Mouse (Mus musculus) C2C12 (cell line): Measurements from ENCODE around the gene Uts2r. TPM values are rescaled to one million over a fixed set of nuclear protein-coding genes. Genes with fewer than 3 reads are reported as not detected.

Experiments
- H3K27me3 ChIP-seq: one replicate; pipeline ENCODE4 v1.6.1; 2011; ENCODE audit not compliant: control insufficient read depth, insufficient read depth, insufficient read length
- H3K36me3 ChIP-seq: one replicate; pipeline ENCODE4 v1.6.1; 2011; ENCODE audit not compliant: control insufficient read depth, insufficient read depth
- H3K4me3 ChIP-seq: one replicate; pipeline ENCODE4 v1.5.1; 2011; ENCODE audit warnings: mild to moderate bottlenecking, control low read depth; ENCODE audit not compliant: poor library complexity, insufficient read depth, severe bottlenecking
- H3K79me2 ChIP-seq: one replicate; pipeline ENCODE4 v1.6.1; 2011; ENCODE audit not compliant: control insufficient read depth, insufficient read depth
- H3K79me3 ChIP-seq: one replicate; pipeline ENCODE4 v1.6.1; 2011; ENCODE audit warnings: low read depth, control low read depth
- H3ac ChIP-seq: one replicate; pipeline ENCODE3; 2011; ENCODE audit warnings: low read depth; ENCODE audit not compliant: control insufficient read depth, insufficient read length
- CEBPB ChIP-seq: IDR thresholded peaks from one replicate; pipeline ENCODE4 v1.6.1; 2011; ENCODE audit warnings: low read depth, mild to moderate bottlenecking, control low read depth, moderate library complexity
- CTCF ChIP-seq: IDR thresholded peaks from one replicate; pipeline ENCODE4 v1.5.1; 2011; ENCODE audit not compliant: control insufficient read depth, insufficient read depth, insufficient read length
- FOSL1 ChIP-seq: IDR thresholded peaks from one replicate; pipeline ENCODE4 v1.8.0; 2011; ENCODE audit warnings: mild to moderate bottlenecking, low read length; ENCODE audit not compliant: poor library complexity, insufficient read depth, severe bottlenecking
- MAX ChIP-seq: IDR thresholded peaks from one replicate; pipeline ENCODE4 v1.6.1; 2011; ENCODE audit warnings: mild to moderate bottlenecking, control low read depth
- MYOD1 ChIP-seq: IDR thresholded peaks from one replicate; pipeline ENCODE4 v1.6.1; 2011; ENCODE audit warnings: low read depth; ENCODE audit not compliant: control insufficient read depth, insufficient read length
- MYOG ChIP-seq: IDR thresholded peaks from one replicate; pipeline ENCODE4 v1.6.1; 2011; ENCODE audit not compliant: control insufficient read depth, insufficient read length; ENCODE audit errors: extremely low read depth
- USF1 ChIP-seq: IDR thresholded peaks from one replicate; pipeline ENCODE4 v1.6.1; 2011; ENCODE audit warnings: low read depth, mild to moderate bottlenecking, control low read depth, moderate library complexity
- polyA plus RNA-seq: library from polyadenylated mRNA; unstranded; fragments of >200 nt; fragmentation: generic; extraction: Trizol; gene quantifications from one replicate; pipeline ENCODE4 v1.2.1, GENCODE M21; 2012; ENCODE audit warnings: missing spikeins

Gene Uts2r
- polyA plus RNA-seq, 1 experiment, result not detected

DNA sequence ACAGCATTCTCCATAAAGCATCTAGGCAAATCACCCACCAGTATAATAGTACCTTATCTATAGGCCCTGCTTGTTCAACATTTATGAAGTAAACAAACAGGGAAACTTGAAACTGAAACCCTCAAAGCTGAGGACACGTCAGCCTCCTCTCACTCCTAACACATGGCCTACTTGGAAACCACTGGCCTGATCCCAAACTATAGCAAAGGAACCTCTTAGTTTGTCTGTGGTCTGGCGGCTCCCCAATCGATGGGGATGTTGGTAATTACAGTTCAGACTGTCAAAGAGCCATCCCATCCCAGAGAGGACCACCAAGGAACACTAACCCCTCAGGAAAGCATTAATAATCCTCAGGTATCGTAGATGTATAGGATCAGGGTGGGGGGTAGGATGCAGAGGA, 39.8 kb downstream of the Uts2r start:
- H3K79me3 ChIP-seq, result no peaks in the 10 kb centered on the region
- no peaks in the 10 kb centered on the region for H3K36me3 ChIP-seq
- no peak overlapping the region for H3K4me3 ChIP-seq
- H3K79me2 ChIP-seq, result no peaks in the 10 kb centered on the region
- H3ac ChIP-seq, result no peak overlapping the region
- no peaks in the 10 kb centered on the region for H3K27me3 ChIP-seq
- TF ChIP-seq FOSL1 (no peak), MYOD1 (no peak), MYOG (no peak), MAX (no peak), CEBPB (no peak), CTCF (no peak), USF1 (no peak)

- TF ChIP-seq USF1 (no peak), MAX (no peak), MYOD1 (no peak), CEBPB (no peak), CTCF (no peak), FOSL1 (no peak), MYOG (no peak)
- no peaks in the 10 kb centered on the region for H3K79me2 ChIP-seq
- no peak overlapping the region for H3ac ChIP-seq
- H3K79me3 ChIP-seq, result no peaks in the 10 kb centered on the region
- H3K27me3 ChIP-seq, result no peaks in the 10 kb centered on the region
- H3K4me3 ChIP-seq, result no peak overlapping the region
- H3K36me3 ChIP-seq, result no peaks in the 10 kb centered on the region
Observed at GRCm38 (mm10) chr11:121200781-121201180, 40.7 kb downstream of the Uts2r start.

DNA sequence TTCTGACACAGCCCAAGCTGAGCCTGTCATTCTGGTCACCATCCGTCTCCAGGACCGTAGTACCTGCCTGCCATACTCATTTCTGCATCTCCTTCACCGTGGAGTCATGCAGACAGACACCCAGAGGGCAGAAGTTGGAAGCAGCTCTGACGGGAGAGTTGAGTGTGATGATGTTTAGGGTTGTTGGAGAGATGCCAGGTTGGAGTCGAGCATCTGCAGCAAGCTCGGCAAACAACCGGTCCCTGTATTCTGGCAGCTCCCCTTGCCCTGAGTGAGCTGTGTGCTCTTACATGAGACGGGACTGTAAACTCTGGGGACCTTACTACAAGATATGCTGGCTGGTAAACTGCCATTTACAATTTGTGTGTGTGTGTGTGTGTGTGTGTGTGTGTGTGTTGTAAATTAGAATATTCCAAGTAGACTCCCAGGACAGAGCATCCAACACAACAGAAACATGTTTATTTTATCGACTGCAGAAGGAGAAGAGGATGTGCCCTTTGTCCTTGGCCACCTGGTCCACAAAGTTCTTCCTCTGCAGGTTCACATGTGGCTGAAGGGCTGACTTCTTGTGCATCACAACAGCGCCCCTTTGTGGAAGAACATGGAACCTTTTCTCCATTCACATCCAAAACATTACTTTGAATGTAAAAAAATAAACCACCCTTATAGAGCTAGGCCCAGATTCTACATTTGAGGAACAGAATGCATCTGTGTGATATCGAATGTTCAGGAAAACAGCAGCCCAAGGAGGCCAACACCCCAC, 41.5 kb downstream of the Uts2r start:
- H3K79me3 ChIP-seq, result no peaks in the 10 kb centered on the region
- no peak overlapping the region for H3K4me3 ChIP-seq
- no peaks in the 10 kb centered on the region for H3K79me2 ChIP-seq
- no peaks in the 10 kb centered on the region for H3K27me3 ChIP-seq
- H3ac ChIP-seq, result no peak overlapping the region
- TF ChIP-seq USF1, result no peak
- no peak for TF ChIP-seq CTCF
- TF ChIP-seq CEBPB, result no peak
- TF ChIP-seq FOSL1, result no peak
- TF ChIP-seq MYOD1, result no peak
- no peak for TF ChIP-seq MAX
- no peak for TF ChIP-seq MYOG
- no peaks in the 10 kb centered on the region for H3K36me3 ChIP-seq

GRCm38 (mm10) chr11:121203859-121204160, 43.7 kb downstream of the Uts2r start:
- H3K4me3 ChIP-seq, result peak overlapping the region; percentile 68
- H3K36me3 ChIP-seq, result peaks cover 7% of the 10 kb centered on the region
- H3K79me3 ChIP-seq, result no peaks in the 10 kb centered on the region
- no peak overlapping the region for H3ac ChIP-seq
- H3K27me3 ChIP-seq, result no peaks in the 10 kb centered on the region
- H3K79me2 ChIP-seq, result no peaks in the 10 kb centered on the region
- TF ChIP-seq MYOG, result no peak
- no peak for TF ChIP-seq CTCF
- TF ChIP-seq MAX, result peak; percentile 34
- TF ChIP-seq USF1, result peak; percentile 88
- TF ChIP-seq CEBPB, result no peak

DNA sequence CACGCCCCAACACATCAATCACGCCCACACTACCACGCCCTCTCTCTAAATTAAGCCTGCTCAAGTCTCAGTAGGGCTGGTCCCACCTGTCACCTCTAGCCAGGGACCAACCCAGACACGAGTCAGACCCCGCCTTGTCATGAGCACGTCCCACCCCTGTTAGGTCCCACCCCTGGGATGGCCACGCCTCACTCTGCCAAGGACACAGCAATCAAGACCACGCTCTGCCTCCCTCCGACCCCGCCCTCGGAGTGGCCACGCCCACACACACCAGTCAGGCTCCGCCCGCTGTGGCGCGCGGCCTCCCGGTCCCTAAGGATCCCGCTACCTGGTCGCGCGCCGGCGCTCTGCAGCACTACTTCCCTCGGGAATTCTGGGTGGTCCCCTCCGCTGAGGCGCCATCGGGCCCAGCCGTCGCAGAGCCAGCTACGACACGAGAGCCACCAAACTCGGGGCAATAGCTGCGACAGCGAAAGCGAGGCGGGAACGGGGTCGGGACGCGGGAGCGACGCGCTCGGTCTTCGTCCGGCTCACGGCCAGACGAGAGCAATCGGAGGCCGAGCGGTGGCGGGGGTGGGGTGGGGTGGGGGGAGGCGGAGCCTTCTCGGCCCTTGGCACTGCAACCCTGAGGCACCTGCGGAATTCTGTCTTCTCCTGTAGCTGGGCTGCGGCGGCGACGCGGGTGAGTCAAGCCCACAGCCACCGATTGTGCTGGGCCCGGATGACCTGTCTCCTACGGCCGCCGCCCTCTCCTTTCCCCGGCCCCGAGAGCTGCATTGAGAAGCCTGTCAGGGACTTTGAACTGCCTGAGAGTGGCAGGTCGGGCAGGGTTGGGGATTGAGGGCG, 44.3 kb downstream of the Uts2r start, which contains the start of the genes Hexdc and Ogfod3:
Gene Hexdc (plus strand): TSS at position 273 of the 846 bp plus-strand sequence.
Gene Ogfod3 (minus strand): TSS at position 551 of the 846 bp plus-strand sequence.
- no peaks in the 10 kb centered on the region for H3K79me3 ChIP-seq
- peaks cover 7% of the 10 kb centered on the region for H3K36me3 ChIP-seq
- no peaks in the 10 kb centered on the region for H3K27me3 ChIP-seq
- no peaks in the 10 kb centered on the region for H3K79me2 ChIP-seq
- TF ChIP-seq MYOG (no peak), CTCF (no peak), FOSL1 (no peak), MYOD1 (no peak), MAX (no peak), USF1 (no peak), CEBPB (no peak)
- H3ac ChIP-seq, result peak within 1 kb of the TSS; percentile 80
- peak within 1 kb of the TSS; percentile 68 for H3K4me3 ChIP-seq

Other genes starting within 250 kb of the Uts2r start
- 1.1 TPM for gene Ccdc57, start 227.4 kb upstream of the Uts2r start, polyA plus RNA-seq
- 0.89 TPM for gene Slc16a3, start 211.8 kb upstream of the Uts2r start, polyA plus RNA-seq
- 79.2 TPM for gene Csnk1d, start 168.9 kb upstream of the Uts2r start, polyA plus RNA-seq
- gene Cd7, start 120.9 kb upstream of the Uts2r start, polyA plus RNA-seq, result not detected
- gene Sectm1b, start 96.7 kb upstream of the Uts2r start, polyA plus RNA-seq, result not detected
- not detected for gene Sectm1a, start 79.1 kb upstream of the Uts2r start, polyA plus RNA-seq
- gene Tex19.2, start 41.6 kb upstream of the Uts2r start, polyA plus RNA-seq, result 0.04 TPM
- 0.02 TPM for gene Tex19.1, start 14.1 kb upstream of the Uts2r start, polyA plus RNA-seq
- 5.4 TPM for gene Hexdc, start 44.2 kb downstream of the Uts2r start, polyA plus RNA-seq
- gene Ogfod3, start 44.4 kb downstream of the Uts2r start, polyA plus RNA-seq, result 10.8 TPM
- 23.8 TPM for gene Cybc1, start 69.1 kb downstream of the Uts2r start, polyA plus RNA-seq
- 4.0 TPM for gene Narf, start 77.0 kb downstream of the Uts2r start, polyA plus RNA-seq
- gene Foxk2, start 99.7 kb downstream of the Uts2r start, polyA plus RNA-seq, result 43.1 TPM
- 60.9 TPM for gene Wdr45b, start 194.2 kb downstream of the Uts2r start, polyA plus RNA-seq
- gene Rab40b, start 228.0 kb downstream of the Uts2r start, polyA plus RNA-seq, result 0.41 TPM